Mouse (Mus musculus): ENCODE results near the gene Prr23a1. TPM values are rescaled to one million over a fixed set of nuclear protein-coding genes. Genes with fewer than 3 reads are reported as not detected.
A peak's percentile ranks its signal among the peaks of the same experiment; 100 is the strongest.
"Not testable (repeated sequence)": the region's sequence is repeated elsewhere in the genome, so short reads cannot be mapped to it uniquely, and the experiment has no call there.

The Prr23a1 gene
- total RNA-seq (2022): not detected

DNA sequence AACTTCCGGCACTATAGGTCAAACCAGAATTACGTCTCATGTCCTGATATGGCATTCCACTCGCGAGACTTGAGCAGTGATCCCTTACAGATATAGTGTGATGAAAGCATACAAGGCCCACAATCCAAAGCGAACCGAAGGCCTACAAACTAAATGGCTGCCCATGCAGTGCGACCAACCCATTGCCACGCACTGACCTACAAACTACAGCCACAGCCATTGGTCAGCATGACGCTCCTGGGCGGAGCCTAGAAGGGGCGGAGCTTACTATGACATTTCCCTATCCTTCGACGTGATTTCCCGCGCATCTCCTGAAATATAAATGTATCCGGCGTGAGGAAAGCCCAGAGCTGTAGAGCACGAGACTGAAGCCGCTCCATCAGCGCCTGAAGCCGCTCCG, at the start of gene Prr23a1:
Gene Prr23a1 (plus strand): TSS at position 387 of the 400 bp plus-strand sequence.
- DNase-seq: no peak

GRCm38 (mm10) chr9:98799021-98799420, 43.3 kb upstream of the Prr23a1 start:
- no peak for DNase-seq

- DNase-seq: no peak
Observed at GRCm38 (mm10) chr9:98803971-98804370, 38.3 kb upstream of the Prr23a1 start.

DNA sequence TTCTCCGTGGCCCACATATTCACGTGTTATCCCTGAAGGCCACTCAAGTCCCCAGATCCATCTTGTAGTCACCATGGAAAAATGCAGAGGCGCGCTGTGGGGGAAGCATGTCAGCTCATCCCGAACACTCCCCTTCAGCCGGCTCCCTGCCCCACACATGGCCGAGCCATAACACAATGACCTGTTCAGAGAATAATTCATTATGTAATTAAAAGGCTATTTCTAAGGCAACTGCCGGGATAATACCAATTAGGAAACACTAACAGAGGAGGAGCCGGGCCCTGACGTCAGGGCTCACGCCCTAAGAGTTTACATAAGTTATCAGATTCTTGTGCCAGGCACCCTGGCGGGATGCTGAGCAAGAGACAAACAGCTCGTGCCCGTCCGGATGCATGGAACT, 36.8 kb upstream of the Prr23a1 start:
- DNase-seq: peak; percentile 23

GRCm38 (mm10) chr9:98805934-98806333, 36.4 kb upstream of the Prr23a1 start:
- DNase-seq: no peak

GRCm38 (mm10) chr9:98807631-98808030, 34.7 kb upstream of the Prr23a1 start:
- DNase-seq: no peak

- DNase-seq: not testable (repeated sequence)
Observed at GRCm38 (mm10) chr9:98809526-98809925, 32.8 kb upstream of the Prr23a1 start.

DNA sequence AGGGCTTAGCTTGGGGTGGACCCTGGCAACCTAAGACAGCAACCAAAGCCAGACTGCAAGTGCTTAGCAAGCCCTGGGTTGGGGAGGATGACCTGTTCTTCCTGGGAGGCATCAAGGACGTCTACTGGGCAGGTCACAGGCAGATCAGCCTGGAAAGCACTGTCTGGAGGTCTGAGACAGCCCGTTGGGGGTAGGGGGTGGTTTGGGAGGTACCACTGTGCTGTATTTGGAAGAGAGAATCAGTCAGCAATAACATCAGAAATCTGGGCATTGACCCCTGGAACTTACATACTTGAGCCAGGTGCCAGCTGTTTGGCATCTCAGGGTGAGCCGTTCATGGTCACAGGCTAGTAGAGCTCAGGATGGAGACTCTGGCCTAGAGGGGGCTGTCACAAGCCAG, 26.2 kb upstream of the Prr23a1 start:
- DNase-seq: no peak

DNA sequence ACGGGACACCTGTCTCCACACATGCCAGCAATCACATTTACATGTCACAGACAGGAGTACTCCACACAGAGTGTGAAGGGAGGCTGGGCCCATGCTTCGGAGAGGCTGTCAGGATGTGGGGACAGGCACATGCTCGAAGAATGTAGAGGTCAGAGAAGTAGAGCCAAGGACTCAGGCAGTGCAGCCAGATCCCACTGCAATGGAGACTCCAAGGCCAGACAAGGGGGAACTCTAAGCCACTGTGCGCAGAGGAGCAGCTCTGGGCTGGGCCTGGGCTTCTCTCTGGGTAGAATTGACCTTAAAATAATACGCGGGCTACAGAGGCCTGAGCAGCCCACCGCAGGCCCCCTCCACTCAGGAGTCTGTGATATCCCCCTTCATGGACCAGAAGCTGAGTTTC, 24.7 kb upstream of the Prr23a1 start:
- peak; percentile 9 for DNase-seq

DNA sequence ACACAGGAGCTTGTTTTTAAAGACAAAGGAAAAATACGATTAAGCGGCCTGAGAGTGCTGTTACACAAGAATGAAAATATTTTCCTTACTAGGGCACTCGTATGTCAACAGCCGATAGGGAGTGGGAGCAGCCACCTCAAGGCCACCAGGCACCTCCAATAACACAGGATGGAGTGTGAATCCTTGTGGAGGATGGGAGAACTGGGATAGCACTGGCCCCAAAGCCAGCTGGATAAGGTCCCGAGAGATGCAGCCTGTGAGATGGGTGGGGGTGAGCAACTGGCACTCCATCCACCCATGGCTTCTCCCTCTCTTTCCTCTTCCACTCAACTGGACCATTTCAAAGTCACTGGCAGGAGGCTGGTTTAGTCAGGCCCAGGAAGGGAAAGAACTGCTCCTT, 23.3 kb upstream of the Prr23a1 start:
- no peak for DNase-seq

GRCm38 (mm10) chr9:98819481-98819880, 22.8 kb upstream of the Prr23a1 start:
- no peak for DNase-seq

- DNase-seq: no peak
Observed at GRCm38 (mm10) chr9:98820461-98820860, 21.8 kb upstream of the Prr23a1 start.

DNA sequence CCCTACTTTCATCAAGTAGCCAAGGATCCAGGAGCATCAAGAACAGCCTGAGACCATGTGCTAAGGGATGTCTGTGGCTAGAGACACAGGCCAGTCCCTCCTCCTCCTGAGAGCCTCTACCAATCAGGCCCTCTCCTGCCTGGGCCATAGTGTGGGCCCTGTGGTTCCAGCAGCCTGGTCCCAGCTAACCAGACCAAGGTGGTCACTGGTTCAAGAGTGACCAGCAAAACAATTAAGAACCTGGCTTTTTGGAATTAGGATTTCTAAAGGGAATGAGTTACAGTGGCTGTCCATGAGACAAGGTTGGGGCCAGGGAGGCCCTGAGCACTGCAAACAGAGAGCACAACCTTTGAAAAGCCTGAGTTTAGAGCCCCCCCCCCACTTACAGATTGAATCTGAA, 21.2 kb upstream of the Prr23a1 start:
- DNase-seq: no peak

- DNase-seq: no peak
Observed at GRCm38 (mm10) chr9:98823805-98824204, 18.5 kb upstream of the Prr23a1 start.

DNA sequence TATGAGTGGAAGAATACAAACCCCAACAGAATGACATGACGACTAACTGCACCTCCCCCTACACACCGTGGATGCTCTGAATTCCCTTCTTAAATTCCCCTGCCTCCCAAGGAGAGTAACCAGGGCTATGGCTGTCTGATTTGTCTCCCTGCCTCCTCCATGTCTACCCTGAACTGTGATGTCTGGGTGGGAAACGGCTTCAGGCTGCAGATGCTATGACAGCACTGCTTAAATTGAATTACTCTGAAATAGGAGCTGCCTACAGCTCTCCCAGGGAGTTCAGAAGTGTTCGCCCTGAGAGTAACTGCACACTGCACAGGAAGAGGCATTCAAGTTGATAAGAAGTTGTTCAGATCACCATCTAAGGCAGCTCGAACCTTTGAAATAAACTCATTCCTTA, 12.8 kb upstream of the Prr23a1 start:
- no peak for DNase-seq

- DNase-seq: no peak
Observed at GRCm38 (mm10) chr9:98837537-98838074, 4.7 kb upstream of the Prr23a1 start.

GRCm38 (mm10) chr9:98856210-98856609, 13.9 kb downstream of the Prr23a1 start, which contains the start of gene Prr23a2:
Prr23a2 (plus strand) TSS chr9:98856494.
- no peak for DNase-seq

GRCm38 (mm10) chr9:98863463-98863862, 21.2 kb downstream of the Prr23a1 start:
- no peak for DNase-seq

GRCm38 (mm10) chr9:98864571-98864970, 22.3 kb downstream of the Prr23a1 start, which contains the start of gene Prr23a3:
Prr23a3 (plus strand) TSS chr9:98864767.
- no peak for DNase-seq

Other genes starting within 250 kb of the Prr23a1 start
- gene Mrps22, start 240.8 kb upstream of the Prr23a1 start, total RNA-seq (2022): 10 to 100 TPM; 42.7 to 62.9 (median 55.2) TPM
- gene Prr23a2, start 14.0 kb downstream of the Prr23a1 start, total RNA-seq (2022): not detected
- gene Prr23a3, start 22.3 kb downstream of the Prr23a1 start, total RNA-seq (2022): not detected
- not detected for gene 7420426K07Rik, start 60.6 kb downstream of the Prr23a1 start, total RNA-seq (2022)
- gene Foxl2, start 112.8 kb downstream of the Prr23a1 start, total RNA-seq (2022): 1 to 10 TPM in 2 of 4 experiments, not detected in 2; 3.0 to 3.5 TPM
- gene Faim, start 143.9 kb downstream of the Prr23a1 start, total RNA-seq (2022): 10 to 100 TPM; 17.6 to 23.5 (median 20.7) TPM
- not detected for gene Gm1123, start 193.2 kb downstream of the Prr23a1 start, total RNA-seq (2022)